Mouse (Mus musculus) heart, embryonic 10.5 days (tissue): ENCODE data around the gene Rhod. TPM values are rescaled to one million over a fixed set of nuclear protein-coding genes. Genes with fewer than 3 reads are reported as not detected.

Experiments
- DNase-seq: peaks from one replicate; pipeline ENCODE4 v3.0.0-alpha.2; 2017; ENCODE audit warnings: low spot score
- H3K27ac ChIP-seq: fragments of 300-500 bp; sonication (generic); 2 replicates; pipeline ENCODE4 v1.5.1; 2016; ENCODE audit warnings: mild to moderate bottlenecking
- H3K27me3 ChIP-seq: fragments of 300-500 bp; sonication (generic); 2 replicates; pipeline ENCODE4 v1.6.1; 2016; ENCODE audit warnings: mild to moderate bottlenecking; ENCODE audit not compliant: poor library complexity, insufficient read depth, severe bottlenecking
- H3K36me3 ChIP-seq: fragments of 300-500 bp; sonication (generic); 2 replicates; pipeline ENCODE4 v1.6.1; 2016; ENCODE audit warnings: mild to moderate bottlenecking, moderate library complexity
- H3K4me1 ChIP-seq: fragments of 300-500 bp; sonication (generic); 2 replicates; pipeline ENCODE4 v1.6.1; 2016; ENCODE audit warnings: mild to moderate bottlenecking
- H3K4me3 ChIP-seq: fragments of 300-500 bp; sonication (generic); 2 replicates; pipeline ENCODE4 v1.5.1; 2016; ENCODE audit warnings: mild to moderate bottlenecking, moderate library complexity
- H3K9me3 ChIP-seq: fragments of 300-500 bp; sonication (generic); 2 replicates; pipeline ENCODE4 v1.6.1; 2016; ENCODE audit warnings: mild to moderate bottlenecking, moderate library complexity
- WGBS: fragments of 180-500 bp; shearing (Covaris S2); methylation state at CpG from one replicate; pipeline ENCODE4 v1.1.7; 2016; 5-methylcytosine and 5-hydroxymethylcytosine counted together
- polyA plus RNA-seq: library from polyadenylated mRNA; unstranded; fragments of >200 nt; fragmentation: Nextera tagmentation; extraction: Ambion mirVana; gene quantifications from 2 replicates; pipeline ENCODE4 v1.2.1, GENCODE M21; 2016

Gene Rhod
- polyA plus RNA-seq, 1 experiment from 2014 or later: 28.9 TPM

- no peak for DNase-seq
- peaks cover 34% of the 10 kb centered on the region for H3K36me3 ChIP-seq
- WGBS: 83% methylated on average over 8 of the region's 8 CpGs
Observed at GRCm38 (mm10) chr19:4420153-4420910, 18.9 kb downstream of the Rhod start.

GRCm38 (mm10) chr19:4419711-4420110 lies 19.5 kb downstream of the Rhod start:
- Histone ChIP-seq H3K4me3 (no peak overlapping the region), H3K4me1 (no peaks in the 10 kb centered on the region), H3K36me3 (peaks cover 28% of the 10 kb centered on the region), H3K9me3 (no peaks in the 10 kb centered on the region), H3K27ac (no peak overlapping the region), H3K27me3 (no peaks in the 10 kb centered on the region)
- DNase-seq: no peak
- WGBS: 90% methylated on average over 5 of the region's 5 CpGs

More at GRCm38 (mm10) chr19:4420153-4420910, 18.9 kb downstream of the Rhod start:
- Histone ChIP-seq H3K4me1 (no peaks in the 10 kb centered on the region), H3K27ac (no peak overlapping the region), H3K4me3 (no peak overlapping the region), H3K27me3 (no peaks in the 10 kb centered on the region), H3K9me3 (no peaks in the 10 kb centered on the region)

- no peaks in the 10 kb centered on the region for H3K9me3 ChIP-seq
- no peak overlapping the region for H3K4me3 ChIP-seq
- DNase-seq: peak; percentile 22
- peaks cover 19% of the 10 kb centered on the region; the same call in 1 of the 2 replicates for H3K36me3 ChIP-seq
- H3K27me3 ChIP-seq: no peaks in the 10 kb centered on the region
- no peak overlapping the region for H3K27ac ChIP-seq
- H3K4me1 ChIP-seq: no peaks in the 10 kb centered on the region
Observed at GRCm38 (mm10) chr19:4417713-4418112, 21.5 kb downstream of the Rhod start.

GRCm38 (mm10) chr19:4417183-4417582 lies 22.0 kb downstream of the Rhod start:
- peak; percentile 79 for DNase-seq
- Histone ChIP-seq H3K4me3 (no peak overlapping the region), H3K36me3 (peaks cover 14% of the 10 kb centered on the region; the same call in 1 of the 2 replicates), H3K27ac (no peak overlapping the region), H3K9me3 (no peaks in the 10 kb centered on the region), H3K4me1 (no peaks in the 10 kb centered on the region), H3K27me3 (no peaks in the 10 kb centered on the region)
- 0% methylated on average over 1 of the region's 1 CpGs for WGBS

DNA sequence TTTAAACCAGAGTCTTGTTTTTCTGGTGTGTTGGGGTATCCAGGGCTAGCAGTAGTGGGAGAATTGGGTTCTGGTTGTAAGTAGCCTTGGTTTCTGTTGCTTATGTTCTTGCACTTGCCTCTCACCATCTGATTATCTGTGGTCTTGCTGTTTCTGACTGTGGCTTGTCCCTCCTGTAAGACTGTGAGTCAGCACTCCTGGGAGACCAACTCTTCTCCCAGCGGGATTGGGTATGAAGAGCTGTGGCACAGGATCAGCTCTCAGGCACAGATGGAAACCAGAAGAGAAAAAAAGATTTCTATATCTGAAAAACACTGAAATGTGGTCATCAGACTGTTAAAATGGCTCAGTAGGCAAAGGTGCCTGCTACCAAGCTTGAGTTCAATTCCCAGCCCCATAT lies 24.6 kb downstream of the Rhod start:
- no peaks in the 10 kb centered on the region for H3K36me3 ChIP-seq
- WGBS: 57% methylated on average over 1 of the region's 1 CpGs
- no peak overlapping the region for H3K4me3 ChIP-seq
- no peaks in the 10 kb centered on the region; the same call in 1 of the 2 replicates for H3K27me3 ChIP-seq
- no peak overlapping the region for H3K27ac ChIP-seq
- H3K9me3 ChIP-seq: no peaks in the 10 kb centered on the region
- H3K4me1 ChIP-seq: no peaks in the 10 kb centered on the region
- DNase-seq: peak; percentile 46

GRCm38 (mm10) chr19:4409062-4409461 lies 30.2 kb downstream of the Rhod start:
- no peaks in the 10 kb centered on the region for H3K9me3 ChIP-seq
- H3K4me1 ChIP-seq: no peaks in the 10 kb centered on the region
- H3K27ac ChIP-seq: no peak overlapping the region
- H3K27me3 ChIP-seq: no peaks in the 10 kb centered on the region; the same call in 1 of the 2 replicates
- DNase-seq: no peak
- H3K4me3 ChIP-seq: no peak overlapping the region
- WGBS: 46% methylated on average over 2 of the region's 2 CpGs
- no peaks in the 10 kb centered on the region for H3K36me3 ChIP-seq

GRCm38 (mm10) chr19:4404840-4405239 lies 34.4 kb downstream of the Rhod start:
- H3K27me3 ChIP-seq: no peaks in the 10 kb centered on the region; the same call in 1 of the 2 replicates
- H3K4me1 ChIP-seq: no peaks in the 10 kb centered on the region
- no peak overlapping the region for H3K27ac ChIP-seq
- H3K9me3 ChIP-seq: no peaks in the 10 kb centered on the region
- no peak for DNase-seq
- no peak overlapping the region for H3K4me3 ChIP-seq
- 78% methylated on average over 2 of the region's 2 CpGs for WGBS
- H3K36me3 ChIP-seq: peaks cover 3% of the 10 kb centered on the region; the same call in 1 of the 2 replicates

DNA sequence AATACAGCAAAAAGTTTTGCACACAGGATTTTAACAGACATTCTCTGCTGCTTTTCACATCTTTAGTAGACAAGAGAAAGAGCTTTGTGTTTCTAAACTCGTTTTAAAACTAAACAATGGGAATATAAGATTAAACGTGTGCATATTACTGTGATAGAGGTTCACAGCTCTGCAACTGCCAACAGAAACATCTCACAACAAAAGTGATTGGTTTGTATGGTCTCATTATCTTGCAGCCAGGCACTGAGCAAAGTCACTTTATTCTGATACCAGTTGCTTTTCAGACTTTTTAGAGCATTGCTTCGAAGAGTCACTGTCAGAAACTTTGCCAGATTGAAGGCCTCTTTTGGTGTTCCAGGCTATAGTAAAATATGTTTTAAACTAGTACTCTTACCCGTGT lies 40.3 kb downstream of the Rhod start:
- no peaks in the 10 kb centered on the region for H3K9me3 ChIP-seq
- no peak for DNase-seq
- WGBS: 71% methylated on average over 4 of the region's 4 CpGs
- peaks cover 20% of the 10 kb centered on the region for H3K4me1 ChIP-seq
- H3K27ac ChIP-seq: no peak overlapping the region
- H3K36me3 ChIP-seq: peaks cover 3% of the 10 kb centered on the region; the same call in 1 of the 2 replicates
- no peaks in the 10 kb centered on the region for H3K27me3 ChIP-seq
- no peak overlapping the region for H3K4me3 ChIP-seq

DNA sequence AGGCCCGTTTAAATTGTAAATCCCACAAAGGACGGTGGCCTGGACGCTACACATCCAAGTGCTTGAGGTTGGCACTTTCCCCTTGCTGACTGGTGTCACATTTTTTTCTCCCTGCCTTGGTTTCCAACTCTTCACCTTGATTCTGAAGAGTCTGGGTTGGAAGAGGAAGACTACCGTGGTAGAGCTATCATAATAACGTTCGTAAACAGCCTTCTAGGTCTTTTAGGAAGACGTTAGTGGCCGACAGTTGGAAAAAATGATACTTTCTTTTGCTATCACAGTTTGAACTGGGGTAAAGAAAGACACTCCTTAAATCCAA lies 40.6 kb downstream of the Rhod start:
- WGBS: 27% methylated on average over 8 of the region's 8 CpGs
- peak overlapping the region; percentile 98 for H3K4me3 ChIP-seq
- no peaks in the 10 kb centered on the region for H3K27me3 ChIP-seq
- peak overlapping the region; percentile 99 for H3K27ac ChIP-seq
- H3K9me3 ChIP-seq: no peaks in the 10 kb centered on the region
- H3K36me3 ChIP-seq: peaks cover 3% of the 10 kb centered on the region; the same call in 1 of the 2 replicates
- peaks cover 20% of the 10 kb centered on the region for H3K4me1 ChIP-seq
- no peak for DNase-seq

- Histone ChIP-seq H3K27me3 (no peaks in the 10 kb centered on the region), H3K27ac (peak within 1 kb of the TSS; percentile 99), H3K9me3 (no peaks in the 10 kb centered on the region), H3K4me1 (peaks cover 20% of the 10 kb centered on the region), H3K36me3 (peaks cover 6% of the 10 kb centered on the region; the same call in 1 of the 2 replicates), H3K4me3 (peak within 1 kb of the TSS; percentile 98)
- WGBS: under 1% methylated on average over 82 of the region's 82 CpGs
- peak; percentile 84 for DNase-seq
Observed at GRCm38 (mm10) chr19:4397798-4398629, 41.2 kb downstream of the Rhod start, which contains the start of gene Kdm2a. TSS of gene Kdm2a (minus strand) at chr19:4398285.

DNA sequence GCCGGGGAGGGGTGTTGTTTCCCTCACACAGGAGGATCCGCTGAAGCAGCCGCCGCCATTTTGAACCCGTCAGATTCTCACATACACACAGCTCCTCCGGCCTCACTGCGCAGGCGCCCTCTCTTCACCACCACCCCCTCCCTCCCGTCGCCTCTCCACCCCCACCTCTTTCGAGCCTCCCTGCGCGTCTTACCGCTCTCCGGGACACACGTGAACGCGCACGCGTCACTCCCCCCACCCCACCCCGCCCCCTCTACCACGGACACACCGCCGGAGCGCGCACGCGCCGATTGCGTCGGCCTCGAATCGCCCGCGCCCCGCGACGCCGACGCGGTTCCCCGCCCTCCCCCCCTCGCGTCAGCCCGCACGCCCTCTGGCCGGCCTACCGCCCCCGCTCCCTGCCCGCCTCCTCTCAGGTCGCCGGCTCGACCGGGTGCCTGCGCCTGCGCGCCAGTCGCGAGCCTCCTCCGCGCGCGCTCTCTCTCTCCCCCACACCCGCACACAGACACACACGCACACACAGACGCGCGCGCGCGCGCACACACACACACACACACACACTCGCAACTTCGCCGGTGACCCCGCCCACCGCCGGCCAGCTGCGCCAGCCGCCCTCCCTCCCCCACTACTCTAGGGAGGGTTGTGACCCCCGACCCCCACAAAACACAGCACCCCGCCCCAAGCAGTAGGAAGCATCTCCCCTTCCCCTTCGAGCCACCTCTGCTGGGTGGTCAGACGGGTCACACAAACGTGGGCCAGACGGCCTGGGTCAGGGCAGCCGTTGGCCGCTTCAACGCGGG lies 42.0 kb downstream of the Rhod start:
- DNase-seq: peak; percentile 100
- under 1% methylated on average over 72 of the region's 90 CpGs for WGBS
- Histone ChIP-seq H3K4me1 (peaks cover 20% of the 10 kb centered on the region), H3K27me3 (no peaks in the 10 kb centered on the region), H3K4me3 (peak overlapping the region; percentile 98), H3K9me3 (no peaks in the 10 kb centered on the region), H3K27ac (peak overlapping the region; percentile 99), H3K36me3 (peaks cover 5% of the 10 kb centered on the region; the same call in 1 of the 2 replicates)
